Mouse (Mus musculus) erythroblast, embryonic 14.5 days (primary cell): ENCODE measurements around the gene Mcm6.

Source experiments
- GATA1 ChIP-seq: IDR thresholded peaks from 2 replicates; pipeline ENCODE4 v1.6.1; 2012; ENCODE audit warnings: low read length, inconsistent platforms, mixed read lengths
- TAL1 ChIP-seq: IDR thresholded peaks from 3 replicates; pipeline ENCODE4 v1.6.1; 2012; ENCODE audit warnings: low read length, inconsistent platforms, mixed read lengths

GRCm38 (mm10) chr1:128324776-128325175 is 34.7 kb downstream of the Mcm6 start:
- TF ChIP-seq GATA1 = no peak
- TF ChIP-seq TAL1 = no peak
